Mouse (Mus musculus) ES-E14 (cell line): ENCODE results near the gene Fh1.

Experiments used
- HCFC1 ChIP-seq: IDR thresholded peaks from 2 replicates; pipeline ENCODE4 v1.6.1; 2012; ENCODE audit warnings: low read length, inconsistent platforms, borderline replicate concordance; ENCODE audit not compliant: insufficient read depth
- MAFK ChIP-seq: IDR thresholded peaks from 2 replicates; pipeline ENCODE4 v1.6.1; 2014; ENCODE audit warnings: mild to moderate bottlenecking, low read depth, low read length, inconsistent platforms; ENCODE audit not compliant: insufficient read depth
- ZC3H11A ChIP-seq: IDR thresholded peaks from 2 replicates; pipeline ENCODE4 v1.6.1; 2012; ENCODE audit warnings: low read depth, mild to moderate bottlenecking, inconsistent platforms, low read length, borderline replicate concordance
- ZNF384 ChIP-seq: IDR thresholded peaks from 2 replicates; pipeline ENCODE4 v1.6.1; 2012; ENCODE audit warnings: low read depth, low read length, inconsistent platforms

- no peak for TF ChIP-seq ZC3H11A
- TF ChIP-seq MAFK, result no peak
- TF ChIP-seq ZNF384, result no peak
- TF ChIP-seq HCFC1, result no peak
These were observed 73.0 kb downstream of the Fh1 start for GRCm38 (mm10) chr1:175552474-175552873.
